Mouse (Mus musculus): ENCODE results near the gene Degs2.
A peak's percentile ranks its signal among the peaks of the same experiment; 100 is the strongest.

Degs2 gene

DNA sequence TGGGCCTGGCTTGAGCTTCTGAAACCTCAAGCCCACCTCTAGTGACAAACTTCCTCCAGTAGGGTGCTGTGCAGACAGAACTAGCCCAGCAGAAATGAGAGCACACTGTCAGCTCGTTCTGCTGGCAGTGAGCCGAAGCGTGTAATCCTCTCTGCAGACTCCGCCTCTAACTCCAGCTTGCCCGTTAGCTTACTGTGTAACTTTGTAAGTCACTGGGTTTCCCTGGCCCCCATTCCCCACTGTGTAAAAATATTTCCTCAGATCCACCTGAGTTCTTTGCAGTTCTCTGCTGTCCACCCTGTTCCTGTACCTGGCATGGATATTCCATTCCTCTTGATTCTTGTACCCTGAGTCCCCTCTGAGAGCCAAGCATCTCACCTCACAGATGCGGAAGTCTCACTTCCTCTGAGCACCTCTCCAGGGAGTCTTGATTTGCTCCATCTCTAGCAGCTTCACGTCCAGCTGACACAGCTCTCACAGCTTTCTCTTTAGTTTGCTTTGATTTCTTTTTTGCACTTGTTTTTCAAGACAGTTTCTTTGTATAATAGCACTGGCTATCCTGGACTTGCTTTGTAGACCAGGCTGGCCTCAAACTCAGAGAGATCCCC, 51.0 kb downstream of the Degs2 start:
- DNase-seq (ENCODE audit: low spot score) = no peak

- no peak for DNase-seq (ENCODE audit: low spot score)
Measured at GRCm38 (mm10) chr12:108647784-108648183, 54.3 kb downstream of the Degs2 start.

- DNase-seq (ENCODE audit: low spot score) = no peak
Measured at GRCm38 (mm10) chr12:108646234-108646633, 55.9 kb downstream of the Degs2 start.

GRCm38 (mm10) chr12:108642019-108642418, 60.1 kb downstream of the Degs2 start:
- DNase-seq (ENCODE audit: low spot score) = no peak

DNA sequence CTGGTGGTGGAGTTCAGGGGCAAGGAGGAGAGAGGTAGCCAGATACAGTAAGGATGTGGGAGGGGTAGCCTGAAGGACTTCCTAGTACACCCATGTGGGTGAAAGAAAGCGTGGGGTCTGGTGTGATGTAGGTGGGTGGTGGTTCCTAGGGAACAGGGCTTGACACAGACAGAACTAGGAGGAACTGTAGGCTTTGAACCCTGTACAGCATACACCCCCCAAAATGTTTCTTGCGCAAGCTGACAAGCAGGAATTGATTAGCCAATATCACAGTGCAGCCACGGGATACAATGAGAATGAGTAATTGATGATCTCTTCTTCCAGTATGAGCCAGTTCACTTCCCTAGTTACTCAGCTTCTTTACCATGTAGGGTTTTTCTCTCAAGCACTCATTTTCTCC, 63.0 kb downstream of the Degs2 start:
- DNase-seq (ENCODE audit: low spot score) = peak; percentile 9

GRCm38 (mm10) chr12:108637440-108637839, 64.7 kb downstream of the Degs2 start:
- DNase-seq (ENCODE audit: low spot score) = no peak

DNA sequence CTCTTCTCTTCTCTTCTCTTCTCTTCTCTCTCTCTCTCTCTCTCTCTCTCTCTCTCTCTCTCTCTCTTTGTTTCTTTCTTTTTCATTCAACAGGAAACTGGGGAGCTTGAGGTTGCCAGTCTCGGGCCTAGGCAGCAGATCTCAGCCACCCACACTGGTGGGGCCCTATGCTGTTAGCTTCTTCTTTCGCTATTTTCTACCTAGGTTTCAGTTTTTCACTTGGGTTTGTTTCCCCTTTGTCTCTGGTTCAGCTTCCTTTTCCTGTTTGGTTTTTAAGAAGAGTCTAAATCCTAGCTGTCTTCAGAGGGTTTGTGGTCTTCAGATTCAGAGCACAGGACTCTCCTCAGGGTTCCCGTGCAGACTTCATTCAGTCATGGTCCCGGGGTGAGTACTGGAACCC, 66.6 kb downstream of the Degs2 start:
- DNase-seq (ENCODE audit: low spot score) = no peak

- no peak for DNase-seq (ENCODE audit: low spot score)
Measured at GRCm38 (mm10) chr12:108634031-108634430, 68.1 kb downstream of the Degs2 start.

DNA sequence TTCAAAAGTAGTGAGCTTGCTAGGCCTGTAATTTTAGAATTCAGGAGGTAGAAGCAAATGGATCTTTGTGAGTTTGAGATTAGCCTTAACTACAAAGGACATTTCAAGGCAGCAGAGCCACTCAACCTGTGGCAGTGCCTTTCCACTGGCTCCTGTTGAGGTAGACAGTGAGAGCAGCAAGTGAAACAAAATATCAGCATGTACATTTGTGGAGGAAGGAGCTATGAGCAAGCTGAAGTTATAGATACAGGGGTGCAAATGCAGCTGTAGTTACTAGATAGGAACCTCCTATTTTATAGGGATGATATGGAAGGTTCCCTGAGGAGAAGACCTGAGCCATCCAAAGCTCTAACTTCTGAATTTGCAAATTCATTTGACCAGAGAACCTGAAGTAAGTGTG, 69.6 kb downstream of the Degs2 start:
- DNase-seq (ENCODE audit: low spot score) = no peak

GRCm38 (mm10) chr12:108630741-108631688, 71.1 kb downstream of the Degs2 start:
- no peak for DNase-seq (ENCODE audit: low spot score)

- DNase-seq (ENCODE audit: low spot score) = no peak
Measured at GRCm38 (mm10) chr12:108629556-108629955, 72.6 kb downstream of the Degs2 start.
